Mouse (Mus musculus) embryonic facial prominence, embryonic 15.5 days (tissue): Measurements from ENCODE around the gene Dapk2. TPM values are rescaled to one million over a fixed set of nuclear protein-coding genes. Genes with fewer than 3 reads are reported as not detected.
"Not testable (repeated sequence)": the region's sequence is repeated elsewhere in the genome, so short reads cannot be mapped to it uniquely, and the experiment has no call there.

Experiments
- ATAC-seq: fragments of 200-750 bp; cut with Nextera tagmentation; 2 replicates; pipeline ENCODE4 v1.8.0; 2017; ENCODE audit warnings: low read depth, moderate TSS enrichment; ENCODE audit not compliant: insufficient number of reproducible peaks, low FRiP score, low TSS enrichment
- H3K27ac ChIP-seq: fragments of 300-500 bp; sonication (generic); replicated peaks from 2 replicates; pipeline ENCODE4 v1.5.1; 2015; ENCODE audit warnings: mild to moderate bottlenecking, inconsistent platforms
- H3K27me3 ChIP-seq: fragments of 300-500 bp; sonication (generic); 2 replicates; pipeline ENCODE4 v1.6.1; 2015; ENCODE audit warnings: inconsistent platforms
- H3K36me3 ChIP-seq: fragments of 300-500 bp; sonication (generic); 2 replicates; pipeline ENCODE4 v1.6.1; 2015; ENCODE audit warnings: mild to moderate bottlenecking, inconsistent platforms
- H3K4me1 ChIP-seq: fragments of 300-500 bp; sonication (generic); 2 replicates; pipeline ENCODE4 v1.6.1; 2015; ENCODE audit warnings: inconsistent platforms
- H3K4me2 ChIP-seq: fragments of 300-500 bp; sonication (generic); replicated peaks from 2 replicates; pipeline ENCODE4 v1.6.1; 2015; ENCODE audit warnings: mild to moderate bottlenecking, inconsistent platforms
- H3K4me3 ChIP-seq: fragments of 300-500 bp; sonication (generic); replicated peaks from 2 replicates; pipeline ENCODE4 v1.5.1; 2015; ENCODE audit warnings: mild to moderate bottlenecking, inconsistent platforms
- H3K9ac ChIP-seq: fragments of 300-500 bp; sonication (generic); 2 replicates; pipeline ENCODE4 v1.6.1; 2015; ENCODE audit warnings: inconsistent platforms
- H3K9me3 ChIP-seq: fragments of 300-500 bp; sonication (generic); replicated peaks from 2 replicates; pipeline ENCODE4 v1.6.1; 2016; ENCODE audit warnings: inconsistent platforms
- WGBS: fragments of 180-500 bp; shearing (Covaris S2); methylation state at CpG from one replicate; pipeline ENCODE4 v1.1.7; 2015; 5-methylcytosine and 5-hydroxymethylcytosine counted together
- polyA plus RNA-seq: library from polyadenylated mRNA; unstranded; fragments of >200 nt; fragmentation: Nextera tagmentation; extraction: Ambion mirVana; gene quantifications from 2 replicates; pipeline ENCODE4 v1.2.1, GENCODE M21; 2015

Gene Dapk2
- polyA plus RNA-seq, 1 experiment from 2014 or later = 18.0 TPM

DNA sequence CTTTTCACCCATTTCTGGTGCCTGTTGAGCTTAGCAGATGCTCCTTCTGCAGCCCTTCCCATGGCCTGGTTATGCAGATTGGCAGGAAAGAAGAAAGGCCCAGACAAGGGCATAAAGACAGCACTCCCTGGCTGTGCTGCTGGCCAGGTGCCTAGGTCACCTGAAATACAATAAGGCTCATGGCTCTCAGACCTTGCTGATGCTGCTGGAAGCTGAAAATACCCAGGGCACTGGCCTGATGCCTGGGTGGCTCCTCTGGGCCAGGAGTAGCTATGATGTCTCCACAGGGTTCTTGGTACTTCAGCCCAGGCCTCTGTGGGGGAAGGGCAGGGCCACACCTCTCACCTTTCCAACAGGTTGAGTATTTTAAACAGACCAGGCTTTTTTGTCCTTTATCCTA, 121.6 kb downstream of the Dapk2 start:
- H3K9me3 ChIP-seq = no peaks in the 10 kb centered on the region
- H3K27me3 ChIP-seq = no peaks in the 10 kb centered on the region
- no peak overlapping the region for H3K27ac ChIP-seq
- no peak overlapping the region for H3K4me3 ChIP-seq
- peaks cover 17% of the 10 kb centered on the region for H3K4me1 ChIP-seq
- H3K9ac ChIP-seq = no peak overlapping the region
- H3K36me3 ChIP-seq = no peaks in the 10 kb centered on the region
- no peak for ATAC-seq
- H3K4me2 ChIP-seq = no peak overlapping the region

DNA sequence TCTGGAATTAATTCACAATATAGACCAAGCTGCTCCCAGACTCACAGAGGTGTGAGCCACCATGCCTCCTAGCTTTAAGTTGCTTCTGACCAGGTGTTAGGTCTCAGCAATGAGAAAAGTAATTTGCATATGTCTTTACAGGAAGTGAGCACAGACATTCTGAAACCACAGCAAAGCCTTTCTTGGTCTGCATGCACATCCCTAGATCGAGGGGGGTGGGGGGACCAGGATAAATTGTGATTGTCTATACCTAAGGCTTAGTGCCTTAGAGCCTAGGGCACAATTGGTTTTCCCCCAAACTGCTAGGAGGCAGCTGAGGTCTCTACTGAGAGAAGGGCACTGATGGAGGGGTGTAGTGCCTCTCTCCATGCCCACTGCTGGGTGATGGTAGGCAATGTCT, 122.5 kb downstream of the Dapk2 start:
- 50% methylated on average over 1 of the region's 1 CpGs for WGBS
- ATAC-seq = no peak
- no peak overlapping the region for H3K27ac ChIP-seq

DNA sequence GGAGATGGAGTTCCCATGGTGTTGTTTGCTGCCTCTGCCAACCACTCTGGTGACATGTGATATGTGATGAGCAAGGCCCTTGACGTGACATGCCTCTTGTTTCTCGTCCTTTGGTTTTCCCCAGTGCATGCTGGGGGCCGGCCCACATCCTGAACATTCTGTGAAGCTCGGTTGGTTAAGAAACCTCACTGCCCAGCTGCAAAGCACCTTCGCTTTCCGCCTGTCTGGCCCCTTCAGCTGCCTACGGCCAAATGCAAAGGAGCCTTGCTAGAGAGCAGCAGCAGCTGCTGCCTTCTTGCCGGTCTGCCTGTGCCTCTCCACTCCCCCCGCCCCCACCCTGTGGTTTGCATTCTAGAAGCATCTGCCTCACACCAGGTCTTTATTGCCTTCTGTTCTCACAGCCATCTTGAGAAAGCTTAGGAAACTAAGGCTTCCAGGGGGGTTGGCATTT, 123.5 kb downstream of the Dapk2 start:
- no peaks in the 10 kb centered on the region for H3K9me3 ChIP-seq
- WGBS = 54% methylated on average over 9 of the region's 9 CpGs
- H3K9ac ChIP-seq = no peak overlapping the region
- H3K4me3 ChIP-seq = no peak overlapping the region
- no peak overlapping the region for H3K27ac ChIP-seq
- H3K4me1 ChIP-seq = no peaks in the 10 kb centered on the region; the same call in 1 of the 2 replicates
- H3K27me3 ChIP-seq = no peaks in the 10 kb centered on the region
- H3K4me2 ChIP-seq = no peak overlapping the region
- ATAC-seq = peak; percentile 25; the same call in 1 of the 2 replicates
- H3K36me3 ChIP-seq = no peaks in the 10 kb centered on the region

More for the DNA sequence above, 122.5 kb downstream of the Dapk2 start:
- peaks cover 8% of the 10 kb centered on the region for H3K4me1 ChIP-seq
- no peak overlapping the region for H3K4me2 ChIP-seq
- no peaks in the 10 kb centered on the region for H3K27me3 ChIP-seq
- H3K9ac ChIP-seq = no peak overlapping the region
- H3K36me3 ChIP-seq = no peaks in the 10 kb centered on the region
- no peaks in the 10 kb centered on the region for H3K9me3 ChIP-seq
- no peak overlapping the region for H3K4me3 ChIP-seq

DNA sequence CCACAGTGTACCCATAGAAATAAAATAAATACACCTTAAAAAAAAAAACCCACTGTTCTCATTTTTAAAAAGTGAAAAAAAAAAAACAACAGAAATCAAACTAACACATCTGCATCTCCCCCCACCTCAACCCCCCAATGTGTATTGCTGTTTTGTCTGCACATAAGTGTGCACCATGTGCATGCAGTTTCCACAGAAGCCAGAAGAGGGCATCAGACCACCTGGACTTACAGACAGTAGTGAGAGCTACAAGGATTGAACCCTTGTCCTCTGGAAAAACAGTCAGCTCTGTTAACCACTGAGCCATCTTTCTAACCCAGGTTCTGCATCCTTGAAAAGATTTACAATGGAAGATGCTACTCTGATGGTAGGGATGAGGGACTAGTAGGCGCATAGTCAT, 124.6 kb downstream of the Dapk2 start:
- Histone ChIP-seq H3K4me2 (no peak overlapping the region), H3K4me3 (no peak overlapping the region), H3K27me3 (no peaks in the 10 kb centered on the region), H3K27ac (no peak overlapping the region), H3K36me3 (no peaks in the 10 kb centered on the region), H3K9me3 (no peaks in the 10 kb centered on the region), H3K9ac (no peak overlapping the region), H3K4me1 (no peaks in the 10 kb centered on the region; the same call in 1 of the 2 replicates)
- 95% methylated on average over 1 of the region's 1 CpGs for WGBS
- no peak for ATAC-seq

DNA sequence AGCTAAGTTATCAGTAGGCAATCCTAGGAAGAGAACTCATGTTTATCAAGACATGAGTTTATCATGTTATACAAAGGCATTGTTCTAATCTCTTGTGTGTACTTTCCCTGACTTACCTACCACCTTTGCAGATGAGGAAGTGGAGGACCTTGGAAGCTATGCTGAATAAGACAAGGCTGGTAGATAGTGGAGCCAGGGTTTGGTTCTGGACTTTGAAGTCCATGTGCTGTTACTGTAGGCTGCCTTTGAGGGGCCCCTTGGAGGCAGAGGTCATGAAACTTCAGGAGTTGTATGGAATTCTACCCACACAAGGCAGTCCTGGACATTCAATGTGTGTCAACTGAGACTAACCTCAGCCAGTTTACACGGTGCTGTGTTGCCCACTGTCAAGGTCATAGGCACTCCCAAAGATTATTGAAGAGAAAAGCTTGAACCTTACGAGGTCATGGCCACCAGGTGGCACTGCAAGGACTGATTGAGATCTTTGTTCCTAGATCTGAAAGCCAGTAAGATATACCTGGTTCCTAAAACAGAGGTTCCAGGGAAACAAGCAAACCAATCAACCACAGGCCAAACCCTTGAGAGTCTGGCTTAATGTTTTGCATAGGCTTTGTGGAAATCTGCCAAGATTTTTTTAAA, 125.7 kb downstream of the Dapk2 start:
- WGBS = 16% methylated on average over 2 of the region's 2 CpGs
- no peak overlapping the region for H3K4me2 ChIP-seq
- H3K36me3 ChIP-seq = no peaks in the 10 kb centered on the region
- no peaks in the 10 kb centered on the region for H3K9me3 ChIP-seq
- H3K27me3 ChIP-seq = no peaks in the 10 kb centered on the region
- H3K4me1 ChIP-seq = no peaks in the 10 kb centered on the region; the same call in 1 of the 2 replicates
- H3K4me3 ChIP-seq = no peak overlapping the region
- H3K9ac ChIP-seq = no peak overlapping the region
- no peak overlapping the region for H3K27ac ChIP-seq
- ATAC-seq = no peak

DNA sequence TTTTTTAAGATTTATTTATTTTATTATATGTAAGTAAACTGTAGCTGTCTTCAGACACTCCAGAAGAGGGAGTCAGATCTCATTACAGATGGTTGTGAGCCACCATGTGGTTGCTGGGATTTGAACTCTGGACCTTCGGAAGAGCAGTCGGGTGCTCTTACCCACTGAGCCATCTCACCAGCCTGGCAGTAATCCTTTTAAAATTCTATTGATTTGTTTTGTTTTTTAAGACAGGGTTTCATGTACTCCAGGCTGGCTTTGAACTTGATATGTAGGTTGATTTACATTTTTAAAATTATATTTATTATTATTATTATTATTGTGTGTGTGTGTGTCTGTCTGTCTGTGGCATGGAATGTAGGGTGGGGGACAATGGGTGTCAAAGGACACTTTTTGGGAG, 127.2 kb downstream of the Dapk2 start:
- not testable (repeated sequence) for H3K4me2 ChIP-seq, H3K4me3 ChIP-seq, H3K4me1 ChIP-seq, H3K9me3 ChIP-seq, H3K9ac ChIP-seq, H3K27ac ChIP-seq, ATAC-seq, H3K36me3 ChIP-seq, H3K27me3 ChIP-seq
- WGBS = 83% methylated on average over 2 of the region's 2 CpGs

DNA sequence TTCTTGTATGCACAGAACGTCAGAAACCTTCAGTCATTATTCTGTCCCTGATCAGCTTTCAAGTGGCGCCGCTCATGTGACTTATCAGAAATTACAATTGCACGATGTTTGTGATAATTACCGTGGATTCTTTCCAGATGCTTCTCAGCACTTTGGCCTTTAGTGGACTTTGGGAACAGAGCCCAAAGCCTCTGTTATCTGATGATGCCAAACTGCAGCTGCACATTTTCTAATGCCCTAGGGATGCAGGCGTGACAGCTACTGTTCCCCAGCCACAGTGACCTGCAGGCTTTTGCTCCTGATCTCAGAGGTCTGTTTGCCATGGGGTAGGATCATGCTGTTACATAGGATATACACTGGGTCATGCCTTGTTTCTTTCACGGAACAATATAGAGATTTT, 127.9 kb downstream of the Dapk2 start:
- 25% methylated on average over 7 of the region's 7 CpGs for WGBS
- no peaks in the 10 kb centered on the region for H3K9me3 ChIP-seq
- no peak for ATAC-seq

DNA sequence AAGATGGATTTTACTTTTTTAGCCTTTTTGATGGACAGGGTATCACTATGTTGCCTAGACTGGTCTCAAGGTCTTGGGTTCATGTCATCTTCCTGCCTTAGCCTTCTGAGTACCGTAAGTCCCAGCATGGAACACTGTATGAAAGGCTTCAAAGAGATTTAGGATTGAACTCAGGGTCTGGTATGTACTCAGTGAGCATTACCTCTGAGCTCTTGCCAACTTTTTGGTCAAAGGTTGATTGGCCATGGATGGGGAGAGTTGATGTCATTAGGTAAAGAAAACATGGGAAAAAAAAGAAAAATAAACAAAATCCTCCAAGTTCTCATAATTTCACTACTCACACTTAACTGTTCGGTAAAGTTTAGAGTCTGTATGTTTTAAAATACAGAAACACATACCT, 132.7 kb downstream of the Dapk2 start:
- Histone ChIP-seq H3K4me3 (no peak overlapping the region), H3K4me2 (no peak overlapping the region), H3K36me3 (no peaks in the 10 kb centered on the region), H3K9ac (no peak overlapping the region), H3K9me3 (no peaks in the 10 kb centered on the region), H3K4me1 (no peaks in the 10 kb centered on the region), H3K27me3 (no peaks in the 10 kb centered on the region), H3K27ac (no peak overlapping the region)
- WGBS = 84% methylated on average over 2 of the region's 2 CpGs
- no peak for ATAC-seq

More for the DNA sequence above, 127.9 kb downstream of the Dapk2 start:
- no peak overlapping the region for H3K9ac ChIP-seq
- H3K4me3 ChIP-seq = no peak overlapping the region
- H3K27me3 ChIP-seq = no peaks in the 10 kb centered on the region
- no peaks in the 10 kb centered on the region for H3K36me3 ChIP-seq
- H3K4me2 ChIP-seq = no peak overlapping the region
- no peak overlapping the region for H3K27ac ChIP-seq
- no peaks in the 10 kb centered on the region for H3K4me1 ChIP-seq

DNA sequence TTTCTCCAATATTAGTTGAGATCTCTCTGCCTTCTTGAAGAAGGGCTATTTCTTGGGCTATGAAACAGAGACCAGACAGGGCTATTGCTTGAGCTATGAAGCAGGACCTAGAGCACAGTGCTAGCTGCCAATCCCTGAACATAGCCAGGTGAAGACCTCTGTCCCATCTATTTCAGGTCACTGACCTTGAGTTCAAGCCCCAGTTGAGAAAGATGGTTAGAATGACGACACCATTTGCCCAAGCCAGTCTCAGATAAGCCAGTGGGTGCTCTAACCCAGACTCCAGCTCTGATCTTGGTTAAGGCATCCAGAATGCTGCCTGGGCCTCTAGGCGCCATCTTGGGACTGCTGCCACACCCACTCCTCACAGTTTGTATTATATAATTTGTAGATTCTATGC, 135.3 kb downstream of the Dapk2 start:
- no peaks in the 10 kb centered on the region for H3K27me3 ChIP-seq
- H3K4me3 ChIP-seq = no peak overlapping the region
- H3K27ac ChIP-seq = no peak overlapping the region
- H3K4me1 ChIP-seq = no peaks in the 10 kb centered on the region
- H3K4me2 ChIP-seq = no peak overlapping the region
- no peaks in the 10 kb centered on the region for H3K9me3 ChIP-seq
- no peak overlapping the region for H3K9ac ChIP-seq
- no peaks in the 10 kb centered on the region for H3K36me3 ChIP-seq
- ATAC-seq = no peak
- WGBS = 86% methylated on average over 2 of the region's 2 CpGs

DNA sequence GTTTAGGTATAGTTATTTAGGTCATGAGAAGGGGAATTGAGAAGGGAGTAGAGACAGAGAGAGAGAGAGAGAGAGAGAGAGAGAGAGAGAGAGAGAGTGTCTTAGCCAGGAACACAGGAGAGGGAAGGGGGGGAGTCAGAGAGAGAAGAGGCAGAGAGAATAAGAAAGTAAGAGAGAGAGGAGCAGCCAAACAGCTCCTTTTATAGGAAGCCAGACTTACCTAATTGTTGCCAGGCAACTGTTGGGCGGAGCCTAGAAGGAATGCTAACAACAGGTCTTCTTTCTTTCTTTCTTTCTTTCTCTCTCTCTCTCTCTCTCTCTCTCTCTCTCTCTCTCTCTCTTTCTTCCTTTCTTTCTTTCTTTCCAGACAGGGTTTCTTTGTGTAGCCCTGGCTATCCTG, 136.2 kb downstream of the Dapk2 start:
- Histone ChIP-seq H3K4me2 (no peak overlapping the region), H3K36me3 (no peaks in the 10 kb centered on the region), H3K4me1 (no peaks in the 10 kb centered on the region), H3K4me3 (no peak overlapping the region), H3K9me3 (no peaks in the 10 kb centered on the region), H3K9ac (no peak overlapping the region), H3K27ac (no peak overlapping the region), H3K27me3 (no peaks in the 10 kb centered on the region)
- 87% methylated on average over 1 of the region's 1 CpGs for WGBS
- no peak for ATAC-seq

DNA sequence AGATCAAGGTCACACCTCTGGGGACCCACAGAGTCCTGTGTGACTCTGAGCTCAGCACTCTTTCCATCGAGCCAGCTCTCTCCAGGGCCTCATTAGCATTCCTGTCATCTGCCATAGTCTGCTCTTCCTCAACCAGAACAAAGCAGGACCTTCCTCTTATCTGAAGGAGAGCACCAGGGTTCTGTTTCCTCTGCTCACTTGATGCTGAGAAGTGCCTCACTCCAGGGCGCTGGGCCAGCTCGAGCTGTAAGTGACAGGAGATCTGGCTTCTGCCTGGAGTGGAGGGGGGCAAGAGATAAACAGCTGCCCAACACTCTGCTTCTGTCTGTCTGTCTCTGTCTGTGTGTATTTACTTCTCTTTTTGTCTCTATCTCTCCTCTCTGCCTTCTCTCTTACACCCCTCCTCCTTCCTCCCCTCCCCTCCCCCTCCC, 137.0 kb downstream of the Dapk2 start:
- no peaks in the 10 kb centered on the region for H3K27me3 ChIP-seq
- H3K9me3 ChIP-seq = no peaks in the 10 kb centered on the region
- no peak for ATAC-seq
- H3K4me1 ChIP-seq = no peaks in the 10 kb centered on the region
- H3K27ac ChIP-seq = no peak overlapping the region
- no peak overlapping the region for H3K4me2 ChIP-seq
- 10% methylated on average over 3 of the region's 3 CpGs for WGBS
- H3K36me3 ChIP-seq = no peaks in the 10 kb centered on the region
- H3K4me3 ChIP-seq = no peak overlapping the region
- H3K9ac ChIP-seq = no peak overlapping the region

DNA sequence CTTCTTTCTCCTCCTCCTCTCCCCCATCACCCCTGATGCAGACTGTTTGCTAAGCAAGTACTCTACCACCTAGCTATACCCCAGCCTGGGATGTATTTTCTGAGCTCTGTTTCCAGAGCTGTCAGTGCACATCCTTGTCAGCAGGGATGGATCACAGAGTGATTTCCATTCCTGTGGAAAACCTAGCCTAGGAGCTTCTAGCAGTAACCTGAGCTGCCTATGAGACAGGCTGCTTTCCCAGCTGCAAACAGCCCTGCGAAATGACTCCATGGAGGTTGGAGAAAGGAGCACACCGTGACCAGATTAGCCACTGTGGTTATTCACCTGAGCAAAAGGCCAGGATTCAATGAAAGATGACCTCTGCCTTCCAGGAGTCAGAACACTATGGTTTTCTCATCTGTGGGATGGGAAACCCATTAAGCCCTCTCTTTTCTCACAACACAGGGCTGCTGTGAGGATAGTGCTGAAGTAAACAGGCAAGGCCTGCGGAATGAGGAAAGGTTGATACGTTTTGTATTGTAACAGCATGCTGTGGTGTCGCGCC, 137.6 kb downstream of the Dapk2 start:
- Histone ChIP-seq H3K27ac (no peak overlapping the region), H3K4me3 (no peak overlapping the region), H3K4me2 (no peak overlapping the region), H3K27me3 (no peaks in the 10 kb centered on the region), H3K36me3 (no peaks in the 10 kb centered on the region), H3K4me1 (no peaks in the 10 kb centered on the region), H3K9ac (no peak overlapping the region), H3K9me3 (no peaks in the 10 kb centered on the region)
- WGBS = 62% methylated on average over 6 of the region's 6 CpGs
- ATAC-seq = no peak
